Mouse (Mus musculus): ENCODE data around the gene 2010300C02Rik. TPM values are rescaled to one million over a fixed set of nuclear protein-coding genes. Genes with fewer than 3 reads are reported as not detected.
"Not testable (repeated sequence)": the region's sequence is repeated elsewhere in the genome, so short reads cannot be mapped to it uniquely, and the experiment has no call there.

The 2010300C02Rik gene
- polyA plus RNA-seq, 2 experiments = 3.7 to 4.1 TPM

GRCm38 (mm10) chr1:37601461-37601860 lies 118.4 kb downstream of the 2010300C02Rik start:
- Histone ChIP-seq H3K4me3 (replicated peaks; ENCODE audit: low read length) (no peak overlapping the region), H3K9ac (ENCODE audit: low read depth, low read length, severe bottlenecking) (no peak overlapping the region), H3K36me3 (ENCODE audit: control insufficient read depth, insufficient read depth, low read length) (no peaks in the 10 kb centered on the region), H3K4me1 (ENCODE audit: control insufficient read depth, insufficient read depth, low read length) (no peaks in the 10 kb centered on the region), H3K27me3 (ENCODE audit: control insufficient read depth, insufficient read depth, low read length) (no peaks in the 10 kb centered on the region), H3K4me2 (replicated peaks; ENCODE audit: low read depth, low read length, severe bottlenecking) (no peak overlapping the region), H3K9me3 (ENCODE audit: control insufficient read depth, low read length) (no peaks in the 10 kb centered on the region), H3K27ac (replicated peaks; ENCODE audit: low read depth, low read length) (no peak overlapping the region)
- ATAC-seq (ENCODE audit: low FRiP score, low read depth) = no peak
- WGBS = 86% methylated on average over 8 of the region's 8 CpGs
- TF ChIP-seq POLR2A (IDR thresholded peaks at IDR 0.05; ENCODE audit: borderline replicate concordance, extremely low read depth, insufficient read depth, insufficient read length) = no peak
- DNase-seq (ENCODE audit: low spot score) = no peak

DNA sequence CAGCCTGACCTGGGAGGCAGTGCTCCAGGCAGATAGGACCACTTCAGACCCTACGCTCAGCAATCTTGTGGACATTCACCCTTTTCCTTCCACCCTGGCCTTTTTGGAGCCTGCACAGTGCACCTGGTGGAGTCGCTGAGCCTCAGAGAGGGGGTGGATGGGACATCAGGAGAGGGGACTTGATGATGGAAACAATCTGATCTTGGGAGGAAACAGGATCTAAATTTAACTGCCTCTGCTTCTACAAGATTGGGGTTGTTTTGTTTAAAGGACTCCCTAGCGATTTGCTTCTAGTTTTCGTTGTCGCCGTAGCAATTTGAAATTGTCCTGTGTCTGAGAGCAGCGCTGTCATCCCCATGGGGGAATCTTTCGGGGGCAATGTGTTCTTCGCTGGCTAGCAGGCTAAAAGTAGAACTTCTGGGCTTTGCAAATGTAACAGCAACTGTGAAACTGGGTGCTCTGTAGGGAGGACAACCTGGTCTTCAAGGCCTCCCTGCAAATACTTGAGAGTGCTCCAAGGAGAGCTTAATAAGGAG lies 119.2 kb downstream of the 2010300C02Rik start:
- Histone ChIP-seq H3K4me3 (replicated peaks; ENCODE audit: low read length) (no peak overlapping the region), H3K27me3 (ENCODE audit: control insufficient read depth, insufficient read depth, low read length) (no peaks in the 10 kb centered on the region), H3K9ac (ENCODE audit: low read depth, low read length, severe bottlenecking) (no peak overlapping the region), H3K4me2 (replicated peaks; ENCODE audit: low read depth, low read length, severe bottlenecking) (no peak overlapping the region), H3K9me3 (ENCODE audit: control insufficient read depth, low read length) (no peaks in the 10 kb centered on the region), H3K36me3 (ENCODE audit: control insufficient read depth, insufficient read depth, low read length) (no peaks in the 10 kb centered on the region), H3K27ac (replicated peaks; ENCODE audit: low read depth, low read length) (no peak overlapping the region), H3K4me1 (ENCODE audit: control insufficient read depth, insufficient read depth, low read length) (no peaks in the 10 kb centered on the region)
- ATAC-seq (ENCODE audit: low FRiP score, low read depth) (no peak), DNase-seq (ENCODE audit: low spot score) (no peak)
- no peak for TF ChIP-seq POLR2A (IDR thresholded peaks at IDR 0.05; ENCODE audit: borderline replicate concordance, extremely low read depth, insufficient read depth, insufficient read length)
- 72% methylated on average over 9 of the region's 9 CpGs for WGBS

DNA sequence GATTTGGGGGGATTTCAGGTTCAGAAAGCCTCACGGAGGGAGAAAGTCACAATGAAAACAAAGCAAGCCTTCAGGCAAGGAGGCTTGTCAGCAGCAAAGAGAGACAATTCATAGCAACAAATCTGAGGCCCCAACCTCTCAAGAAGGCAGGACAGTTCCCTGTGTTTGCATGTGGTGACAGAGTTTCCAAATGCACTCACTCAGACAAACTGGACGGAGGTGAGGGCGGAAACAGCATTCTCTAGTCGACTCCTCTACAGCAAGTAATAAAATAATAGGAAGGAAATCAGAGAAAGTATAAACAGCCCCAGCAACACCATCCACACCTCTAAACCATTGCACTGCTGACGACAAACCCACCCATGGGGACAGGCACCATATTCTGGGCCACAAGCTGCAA lies 120.9 kb downstream of the 2010300C02Rik start:
- Histone ChIP-seq H3K4me3 (replicated peaks; ENCODE audit: low read length) (no peak overlapping the region), H3K4me1 (ENCODE audit: control insufficient read depth, insufficient read depth, low read length) (no peaks in the 10 kb centered on the region), H3K27ac (replicated peaks; ENCODE audit: low read depth, low read length) (no peak overlapping the region), H3K36me3 (ENCODE audit: control insufficient read depth, insufficient read depth, low read length) (no peaks in the 10 kb centered on the region), H3K9me3 (ENCODE audit: control insufficient read depth, low read length) (no peaks in the 10 kb centered on the region), H3K4me2 (replicated peaks; ENCODE audit: low read depth, low read length, severe bottlenecking) (no peak overlapping the region), H3K9ac (ENCODE audit: low read depth, low read length, severe bottlenecking) (no peak overlapping the region), H3K27me3 (ENCODE audit: control insufficient read depth, insufficient read depth, low read length) (no peaks in the 10 kb centered on the region)
- TF ChIP-seq POLR2A (IDR thresholded peaks at IDR 0.05; ENCODE audit: borderline replicate concordance, extremely low read depth, insufficient read depth, insufficient read length) = no peak
- no peak for ATAC-seq (ENCODE audit: low FRiP score, low read depth)
- DNase-seq (ENCODE audit: low spot score) = no peak
- 65% methylated on average over 5 of the region's 5 CpGs for WGBS

DNA sequence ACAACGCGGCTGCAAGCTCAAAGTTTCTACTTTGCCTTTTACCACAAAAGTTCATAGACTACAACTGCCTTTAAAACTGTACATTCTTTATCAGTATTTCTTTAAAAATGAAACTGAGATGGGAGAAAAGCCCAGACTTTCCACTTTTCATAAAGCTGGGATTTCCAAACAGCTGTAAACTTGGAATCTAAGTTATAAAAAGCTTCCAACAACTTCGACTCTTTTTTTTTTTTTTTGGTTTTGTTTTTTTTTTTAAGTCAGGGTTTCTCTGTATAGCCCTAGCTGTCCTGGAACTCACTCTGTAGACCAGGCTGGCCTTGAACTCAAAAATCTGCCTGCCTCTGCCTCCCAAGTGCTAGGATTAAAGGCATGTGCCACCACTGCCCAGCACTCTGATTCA lies 125.1 kb downstream of the 2010300C02Rik start:
- not testable (repeated sequence) for H3K4me2 ChIP-seq (replicated peaks; ENCODE audit: low read depth, low read length, severe bottlenecking); H3K4me3 ChIP-seq (replicated peaks; ENCODE audit: low read length); H3K4me1 ChIP-seq (ENCODE audit: control insufficient read depth, insufficient read depth, low read length); DNase-seq (ENCODE audit: low spot score); H3K9ac ChIP-seq (ENCODE audit: low read depth, low read length, severe bottlenecking); H3K9me3 ChIP-seq (ENCODE audit: control insufficient read depth, low read length); H3K27ac ChIP-seq (replicated peaks; ENCODE audit: low read depth, low read length); H3K27me3 ChIP-seq (ENCODE audit: control insufficient read depth, insufficient read depth, low read length); H3K36me3 ChIP-seq (ENCODE audit: control insufficient read depth, insufficient read depth, low read length); ATAC-seq (ENCODE audit: low FRiP score, low read depth)
- 68% methylated on average over 3 of the region's 3 CpGs for whole genome bisulfite sequencing

DNA sequence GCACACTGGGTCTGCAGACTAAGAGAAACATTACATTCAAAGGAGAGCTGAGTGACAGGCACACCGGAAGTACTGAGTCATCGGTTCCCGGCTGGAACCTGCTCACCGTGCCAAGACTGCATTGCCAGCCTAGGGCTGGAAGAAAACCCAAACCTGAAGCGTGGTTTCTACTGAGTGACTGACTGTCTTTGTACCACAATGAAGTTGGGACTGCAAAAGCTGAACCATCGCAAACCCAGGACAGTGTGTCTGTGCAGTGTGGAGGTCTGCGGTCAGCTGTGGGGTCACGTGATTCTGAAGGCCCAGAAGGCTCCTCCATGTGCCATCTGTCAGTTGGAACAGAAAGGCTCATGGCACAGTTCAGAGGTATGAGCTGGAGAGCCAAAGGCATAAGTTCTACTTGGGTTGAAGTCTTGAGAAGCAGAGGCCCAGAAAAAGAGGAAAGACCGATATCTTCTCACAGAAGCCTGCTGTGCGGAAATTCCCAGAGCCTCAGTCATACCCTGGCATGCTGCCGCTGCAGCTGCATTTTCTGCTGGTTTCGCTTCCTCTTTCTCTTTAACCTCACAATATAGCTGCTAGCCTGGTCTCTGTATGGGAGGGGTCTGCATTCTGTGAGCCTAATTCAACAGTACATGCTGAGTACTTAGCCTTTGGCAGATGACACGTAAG lies 133.9 kb downstream of the 2010300C02Rik start:
- Histone ChIP-seq H3K4me2 (replicated peaks; ENCODE audit: low read depth, low read length, severe bottlenecking) (no peak overlapping the region), H3K9me3 (ENCODE audit: control insufficient read depth, low read length) (no peaks in the 10 kb centered on the region), H3K4me1 (ENCODE audit: control insufficient read depth, insufficient read depth, low read length) (peaks cover 7% of the 10 kb centered on the region), H3K4me3 (replicated peaks; ENCODE audit: low read length) (no peak overlapping the region), H3K27me3 (ENCODE audit: control insufficient read depth, insufficient read depth, low read length) (no peaks in the 10 kb centered on the region), H3K36me3 (ENCODE audit: control insufficient read depth, insufficient read depth, low read length) (no peaks in the 10 kb centered on the region), H3K9ac (ENCODE audit: low read depth, low read length, severe bottlenecking) (no peak overlapping the region), H3K27ac (replicated peaks; ENCODE audit: low read depth, low read length) (no peak overlapping the region)
- WGBS = 81% methylated on average over 13 of the region's 13 CpGs
- peak; percentile 48 for DNase-seq (ENCODE audit: low spot score)
- ATAC-seq (ENCODE audit: low FRiP score, low read depth) = no peak
- TF ChIP-seq POLR2A (IDR thresholded peaks at IDR 0.05; ENCODE audit: borderline replicate concordance, extremely low read depth, insufficient read depth, insufficient read length) = no peak
